Mouse (Mus musculus): ENCODE measurements around the gene Aqp1. TPM values are rescaled to one million over a fixed set of nuclear protein-coding genes. Genes with fewer than 3 reads are reported as not detected.

The Aqp1 gene
- total and polyA plus RNA-seq, 3 experiments = not detected

DNA sequence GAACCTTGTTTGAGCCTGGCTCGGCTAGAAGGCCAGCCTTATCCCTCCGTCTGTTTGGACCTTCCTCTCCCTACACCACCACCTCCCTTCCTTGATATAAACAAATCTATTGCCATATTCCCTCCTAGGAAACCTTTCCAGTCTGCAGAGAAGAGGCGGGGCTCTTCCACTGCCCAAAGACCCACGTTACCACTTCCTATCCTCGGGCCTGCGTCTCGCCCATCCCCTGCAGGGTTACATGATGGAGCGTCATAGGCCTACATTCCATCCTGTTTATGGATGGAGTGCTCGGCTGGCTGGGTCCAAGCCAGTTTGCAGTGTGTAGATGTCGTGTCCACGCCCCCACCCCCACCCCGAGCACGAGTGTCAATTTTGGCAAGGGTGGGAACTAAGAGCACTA, 8.9 kb upstream of the Aqp1 start:
- Histone ChIP-seq H3K79me2 (replicated peaks; ENCODE audit: control insufficient read depth, extremely low read depth, insufficient read depth, poor library complexity, severe bottlenecking) (no peaks in the 10 kb centered on the region), H3K9ac (ENCODE audit: insufficient read depth, low read depth) (no peak overlapping the region)
- dilution Hi-C loops (cut with MboI; ENCODE audit: extremely low pct_ligation_motif_present, extremely low pct_unique_long_range_greater_than_20kb, low sequenced_read_pairs) = no loop called here

GRCm38 (mm10) chr6:55328179-55328578, 8.1 kb upstream of the Aqp1 start:
- dilution Hi-C loops (cut with MboI; ENCODE audit: extremely low pct_ligation_motif_present, extremely low pct_unique_long_range_greater_than_20kb, low sequenced_read_pairs) = no loop called here
- Histone ChIP-seq H3K4me1 (ENCODE audit: control insufficient read depth in 1 of 2, insufficient read depth in 2 of 2) (no peaks in the 10 kb centered on the region), H3K79me2 (replicated peaks; ENCODE audit: control insufficient read depth, extremely low read depth, insufficient read depth, poor library complexity, severe bottlenecking) (no peaks in the 10 kb centered on the region), H3K27me3 (replicated peaks) (peaks cover 98% of the 10 kb centered on the region), H3K27ac (ENCODE audit: insufficient read depth, low read depth) (no peak overlapping the region), H3K4me2 (ENCODE audit: insufficient read depth, low read depth, poor library complexity, severe bottlenecking) (no peak overlapping the region), H3K36me3 (replicated peaks in 1 of 2; ENCODE audit: control insufficient read depth in 1 of 2, insufficient read depth in 1 of 2, low read length in 1 of 2) (no peaks in the 10 kb centered on the region), H3K4me3 (replicated peaks in 1 of 3; ENCODE audit: low read depth in 2 of 3, low read length in 2 of 3, poor library complexity in 1 of 3) (no peak overlapping the region), H3K9ac (ENCODE audit: insufficient read depth, low read depth) (no peak overlapping the region), H3K9me3 (replicated peaks; ENCODE audit: low read length) (no peaks in the 10 kb centered on the region)
- TF ChIP-seq SIN3A (IDR thresholded peaks at IDR 0.05; ENCODE audit: low read length) (no peak), POLR2A (IDR thresholded peaks at IDR 0.05; ENCODE audit: low read depth, low read length) (no peak), KAT2A (IDR thresholded peaks at IDR 0.05; ENCODE audit: insufficient replicate concordance, low read length) (no peak), CHD1 (IDR thresholded peaks at IDR 0.05; ENCODE audit: low read depth, low read length) (no peak), BHLHE40 (IDR thresholded peaks at IDR 0.05; ENCODE audit: low read depth, low read length) (no peak), ELF1 (IDR thresholded peaks at IDR 0.05; ENCODE audit: low read depth, low read length) (no peak), ZNF384 (IDR thresholded peaks at IDR 0.05; ENCODE audit: low read depth, low read length) (no peak), NRF1 (IDR thresholded peaks at IDR 0.05; ENCODE audit: low read depth, low read length) (no peak), ZKSCAN1 (IDR thresholded peaks at IDR 0.05; ENCODE audit: borderline replicate concordance, low read depth, low read length) (no peak), PAX5 (IDR thresholded peaks at IDR 0.05; ENCODE audit: low read length) (no peak), UBTF (IDR thresholded peaks at IDR 0.05; ENCODE audit: low read depth, low read length) (no peak), MYC (IDR thresholded peaks at IDR 0.05; ENCODE audit: low read depth, low read length) (no peak), ZMIZ1 (IDR thresholded peaks at IDR 0.05; ENCODE audit: low read depth, low read length) (no peak), MAFK (IDR thresholded peaks at IDR 0.05; ENCODE audit: insufficient replicate concordance, low read length) (no peak)
- no peak for DNase-seq (ENCODE audit: extremely low read depth)
- in situ Hi-C loops (cut with MboI; ENCODE audit: low pct_ligation_motif_present, low pct_unique_long_range_greater_than_20kb, low sequenced_read_pairs) = no loop called here

More for the DNA sequence above, 8.9 kb upstream of the Aqp1 start:
- Histone ChIP-seq H3K4me3 (replicated peaks in 1 of 3; ENCODE audit: low read depth in 2 of 3, low read length in 2 of 3, poor library complexity in 1 of 3) (no peak overlapping the region), H3K4me1 (ENCODE audit: control insufficient read depth in 1 of 2, insufficient read depth in 2 of 2) (no peaks in the 10 kb centered on the region), H3K4me2 (ENCODE audit: insufficient read depth, low read depth, poor library complexity, severe bottlenecking) (no peak overlapping the region), H3K9me3 (replicated peaks; ENCODE audit: low read length) (no peaks in the 10 kb centered on the region), H3K27me3 (replicated peaks) (peaks cover 98% of the 10 kb centered on the region), H3K27ac (ENCODE audit: insufficient read depth, low read depth) (no peak overlapping the region), H3K36me3 (replicated peaks in 1 of 2; ENCODE audit: control insufficient read depth in 1 of 2, insufficient read depth in 1 of 2, low read length in 1 of 2) (no peaks in the 10 kb centered on the region)
- in situ Hi-C loops (cut with MboI; ENCODE audit: low pct_ligation_motif_present, low pct_unique_long_range_greater_than_20kb, low sequenced_read_pairs) = no loop called here
- TF ChIP-seq POLR2AphosphoS2 (IDR thresholded peaks at IDR 0.05; ENCODE audit: low read depth, low read length) = no peak
- DNase-seq (ENCODE audit: extremely low read depth) = no peak

GRCm38 (mm10) chr6:55331315-55331714, 4.9 kb upstream of the Aqp1 start:
- Histone ChIP-seq H3K9me3 (replicated peaks; ENCODE audit: low read length) (no peaks in the 10 kb centered on the region), H3K27me3 (replicated peaks) (peaks cover 95% of the 10 kb centered on the region), H3K4me1 (ENCODE audit: control insufficient read depth in 1 of 2, insufficient read depth in 2 of 2) (no peaks in the 10 kb centered on the region), H3K27ac (ENCODE audit: insufficient read depth, low read depth) (no peak overlapping the region), H3K79me2 (replicated peaks; ENCODE audit: control insufficient read depth, extremely low read depth, insufficient read depth, poor library complexity, severe bottlenecking) (no peaks in the 10 kb centered on the region), H3K4me3 (replicated peaks in 1 of 3; ENCODE audit: low read depth in 2 of 3, low read length in 2 of 3, poor library complexity in 1 of 3) (no peak overlapping the region), H3K36me3 (replicated peaks in 1 of 2; ENCODE audit: control insufficient read depth in 1 of 2, insufficient read depth in 1 of 2, low read length in 1 of 2) (no peaks in the 10 kb centered on the region), H3K4me2 (ENCODE audit: insufficient read depth, low read depth, poor library complexity, severe bottlenecking) (no peak overlapping the region), H3K9ac (ENCODE audit: insufficient read depth, low read depth) (no peak overlapping the region)
- TF ChIP-seq ETS1 (conservative IDR thresholded peaks at IDR 0.05; ENCODE audit: low read depth, low read length) (no peak), JUN (IDR thresholded peaks at IDR 0.05; ENCODE audit: insufficient read depth, low read depth, low read length) (no peak), JUND (conservative IDR thresholded peaks at IDR 0.05; ENCODE audit: low read depth, low read length) (no peak), UBTF (IDR thresholded peaks at IDR 0.05; ENCODE audit: low read depth, low read length) (no peak), HCFC1 (IDR thresholded peaks at IDR 0.05; ENCODE audit: low read depth, low read length) (no peak), CHD1 (IDR thresholded peaks at IDR 0.05; ENCODE audit: low read depth, low read length) (no peak), MEF2A (IDR thresholded peaks at IDR 0.05; ENCODE audit: borderline replicate concordance, low read depth, low read length) (no peak)
- dilution Hi-C loops (cut with MboI; ENCODE audit: extremely low pct_ligation_motif_present, extremely low pct_unique_long_range_greater_than_20kb, low sequenced_read_pairs) (no loop called here), in situ Hi-C loops (cut with MboI; ENCODE audit: low pct_ligation_motif_present, low pct_unique_long_range_greater_than_20kb, low sequenced_read_pairs) (no loop called here)
- DNase-seq (ENCODE audit: extremely low read depth) = no peak

All from CH12.LX (cell line).